Mouse (Mus musculus): ENCODE data around the gene Bdh2.

- no peak for TF ChIP-seq CTCF (IDR thresholded peaks at IDR 0.05; ENCODE audit: borderline replicate concordance, insufficient read depth, low read length)
- TF ChIP-seq POLR2A (IDR thresholded peaks at IDR 0.05; ENCODE audit: low read depth, low read length) = no peak
Measured at GRCm38 (mm10) chr3:135304566-135304965, 23.5 kb downstream of the Bdh2 start.
